Mouse (Mus musculus): ENCODE data around the gene Nob1.

DNA sequence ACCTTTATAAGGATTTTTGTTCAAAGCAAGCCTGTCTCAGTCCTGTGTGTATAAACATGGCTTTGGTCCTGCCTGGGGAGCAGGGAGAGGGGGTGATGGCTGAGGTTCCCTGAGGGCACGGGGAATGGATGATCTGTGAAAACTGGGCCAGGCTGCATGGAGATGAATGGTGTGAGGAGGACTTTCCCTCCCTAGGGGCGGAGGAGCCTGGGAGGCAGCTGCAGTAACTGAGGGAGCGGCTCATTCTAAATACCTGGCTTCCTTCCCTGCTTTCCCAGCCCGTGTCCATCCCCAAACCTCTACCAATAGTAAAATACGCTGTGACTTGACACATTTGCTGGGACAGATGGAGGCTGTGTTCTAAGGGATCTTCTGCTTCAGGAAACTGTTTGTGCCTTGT is 45.5 kb upstream of the Nob1 start:
- TF ChIP-seq CTCF (IDR thresholded peaks at IDR 0.05): no peak
- no peak for TF ChIP-seq POLR2A (IDR thresholded peaks at IDR 0.05; ENCODE audit: insufficient read depth, low read depth, low read length)
